Mouse (Mus musculus) B cell, adult 2 months (primary cell): ENCODE results near the gene Grsf1.

Source experiments
- DNase-seq, 2 experiments: peaks; one replicate each; pipeline ENCODE4 v3.0.0; 2022

Grsf1 gene

GRCm38 (mm10) chr5:88675443-88676387 is at the start of gene Grsf1:
Grsf1 (minus strand) TSS chr5:88676171.
- peak; percentile 91 for DNase-seq

DNA sequence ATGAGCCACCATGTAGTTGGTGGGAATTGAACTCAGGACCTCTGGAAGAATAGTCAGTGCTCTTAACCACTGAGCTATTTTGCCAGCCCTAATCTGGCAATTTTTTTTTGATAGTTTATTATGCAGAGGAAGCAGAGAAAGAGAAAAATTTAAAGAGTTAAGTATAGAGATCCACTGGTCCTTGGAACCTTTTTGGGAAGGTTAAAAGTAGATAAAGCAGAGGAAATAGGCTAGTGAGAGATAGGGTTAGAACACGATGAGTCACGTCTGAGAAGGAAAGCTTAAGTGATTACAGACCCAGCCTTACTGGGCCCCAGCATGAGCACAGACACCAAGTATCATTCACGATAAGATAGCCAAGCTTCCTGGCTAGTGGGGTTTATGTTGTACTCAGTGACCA is 48.1 kb upstream of the Grsf1 start:
- no peak for DNase-seq

GRCm38 (mm10) chr5:88722213-88722600 is 46.2 kb upstream of the Grsf1 start:
- DNase-seq, result no peak

DNA sequence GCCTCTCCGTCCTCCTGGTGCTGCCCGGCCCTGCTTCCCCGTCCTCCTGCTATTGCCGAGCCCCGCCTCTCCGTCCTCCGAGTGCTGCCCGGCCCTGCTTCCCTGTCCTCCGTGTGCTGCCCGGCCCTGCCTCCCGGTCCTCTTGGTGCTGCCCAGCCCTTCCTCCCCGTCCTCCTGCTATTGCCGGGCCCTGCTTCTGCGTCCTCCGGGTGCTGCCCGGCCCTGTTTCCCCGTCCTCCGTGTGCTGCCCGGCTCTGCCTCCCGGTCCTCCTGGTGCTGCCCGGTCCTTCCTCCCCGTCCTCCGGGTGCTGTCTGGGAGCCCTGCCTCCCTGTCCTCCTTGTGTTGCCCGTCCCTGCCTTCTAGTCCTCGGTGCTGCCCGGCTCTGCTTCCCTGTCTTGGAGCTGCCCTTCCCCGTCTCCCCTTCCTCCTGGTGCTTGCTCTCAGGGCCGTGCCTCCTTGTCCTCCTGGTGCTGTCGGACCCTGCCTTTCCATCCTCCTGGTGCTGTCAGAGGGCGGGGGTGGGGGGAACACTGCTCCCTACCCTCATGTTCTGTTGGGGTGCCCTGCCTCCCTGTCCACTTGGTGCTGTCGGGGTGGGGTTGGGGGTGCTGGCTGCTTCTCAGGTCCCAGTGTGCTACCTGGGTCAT is 45.7 kb upstream of the Grsf1 start:
- peak; percentile 14 to 16 for DNase-seq

DNA sequence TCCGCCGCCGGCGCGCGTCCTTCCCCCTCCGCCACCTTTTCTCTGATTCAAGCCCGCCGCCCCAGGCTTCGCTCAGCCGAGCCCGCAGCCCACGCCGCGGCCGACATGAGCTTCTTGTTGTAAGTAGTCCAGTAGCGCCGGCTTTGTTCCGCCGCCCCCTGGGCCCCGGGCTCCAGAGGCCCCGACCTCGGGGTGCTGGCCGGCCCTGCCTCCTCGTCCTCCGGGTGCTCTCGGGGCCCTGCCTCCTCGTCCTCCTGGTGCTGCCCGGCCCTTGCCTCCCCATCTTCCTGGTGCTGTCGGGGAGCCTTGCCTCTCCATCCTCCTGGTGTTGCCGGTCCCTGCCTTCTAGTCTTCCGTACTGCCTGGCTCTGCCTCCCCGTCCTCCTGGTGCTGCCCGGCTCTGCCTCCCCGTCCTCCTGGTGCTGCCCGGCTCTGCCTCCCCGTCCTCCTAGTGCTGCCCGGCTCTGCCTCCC is 45.1 kb upstream of the Grsf1 start:
- no peak for DNase-seq

DNA sequence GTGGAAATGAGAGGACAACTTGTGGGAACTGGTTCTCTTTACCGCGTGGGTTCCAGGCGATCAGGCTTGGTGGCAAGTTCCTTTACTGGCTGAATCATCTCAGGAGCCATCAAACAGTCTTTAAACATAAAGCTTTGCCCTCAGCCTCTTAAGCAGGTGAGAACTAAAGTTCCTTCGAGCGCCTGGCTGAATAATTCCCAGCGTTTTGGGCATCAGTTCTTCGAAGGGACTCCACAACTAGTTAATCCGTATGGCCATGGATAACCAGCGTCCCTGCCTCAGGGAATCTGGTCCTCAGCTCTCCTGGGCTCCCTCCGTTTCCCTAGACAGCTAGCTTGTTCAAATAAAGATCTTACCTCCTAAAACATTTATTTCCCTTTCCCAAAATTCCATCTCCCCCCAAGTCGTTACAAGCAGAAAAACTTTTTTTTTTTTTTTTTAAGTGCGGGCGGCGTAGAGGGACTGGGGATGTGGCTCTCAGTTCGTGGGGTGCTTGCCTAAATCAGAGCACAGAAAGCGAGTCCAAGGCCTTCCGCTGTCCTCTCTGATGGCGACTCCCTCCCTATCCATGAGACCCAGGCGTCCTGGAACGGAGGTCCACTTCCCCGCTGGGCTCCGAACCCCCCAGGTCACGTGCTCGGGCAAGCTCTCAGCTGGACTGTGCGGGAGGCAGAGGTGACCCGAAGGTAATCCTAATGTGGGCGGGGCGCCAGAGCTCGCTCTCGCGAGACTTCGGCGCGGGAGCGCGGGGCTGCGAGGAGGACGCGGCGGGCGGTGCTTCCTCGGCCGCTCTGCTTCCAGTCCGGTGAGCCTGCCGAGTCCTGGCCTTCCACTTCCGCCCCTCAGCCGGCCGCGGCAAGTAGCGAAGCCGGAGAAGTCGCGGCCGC is 44.4 kb upstream of the Grsf1 start, which contains the start of gene Mob1b:
Gene Mob1b (plus strand): TSS at position 740 of the 887 bp plus-strand sequence.
- peak; percentile 94 to 96 for DNase-seq

DNA sequence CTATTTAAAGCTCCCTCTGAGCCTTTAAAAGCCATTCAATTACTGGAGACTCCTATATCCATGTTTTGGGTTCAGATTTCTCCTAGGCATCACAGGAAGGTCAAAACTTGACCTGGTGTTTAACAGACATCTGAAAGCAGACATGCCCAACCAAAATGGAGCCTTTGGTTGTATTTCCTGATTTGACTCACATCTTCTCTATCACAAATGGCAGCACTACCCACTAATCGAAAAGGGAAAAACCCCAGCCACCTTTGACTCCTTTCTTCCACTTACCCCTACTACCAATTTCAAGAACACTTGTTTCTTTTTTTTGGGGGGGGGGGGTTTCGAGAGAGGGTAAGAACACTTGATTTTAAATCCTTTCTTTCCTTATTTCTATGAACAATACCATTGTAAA is 41.0 kb upstream of the Grsf1 start:
- no peak for DNase-seq

DNA sequence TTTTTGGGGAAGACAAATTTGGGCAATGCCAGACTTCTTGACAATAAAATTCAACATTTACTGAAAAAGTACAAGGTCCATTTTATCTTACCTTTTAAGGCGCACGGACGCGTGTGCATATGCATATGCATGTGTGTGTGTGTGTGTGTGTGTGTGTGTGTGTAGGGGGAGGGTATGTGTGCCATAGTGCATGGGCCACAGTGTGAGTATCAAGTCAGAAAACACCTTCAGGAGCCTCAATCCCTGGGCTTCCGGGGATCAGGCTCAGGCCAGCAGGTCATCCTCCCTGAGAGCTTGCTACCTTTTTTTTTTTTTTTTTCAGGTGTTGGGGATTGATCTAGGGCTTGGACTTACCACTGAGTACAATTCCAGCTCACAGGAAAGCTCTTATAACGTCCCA is 36.4 kb upstream of the Grsf1 start:
- no peak for DNase-seq

- no peak for DNase-seq
Measured at GRCm38 (mm10) chr5:88711618-88712224, 35.8 kb upstream of the Grsf1 start.

DNA sequence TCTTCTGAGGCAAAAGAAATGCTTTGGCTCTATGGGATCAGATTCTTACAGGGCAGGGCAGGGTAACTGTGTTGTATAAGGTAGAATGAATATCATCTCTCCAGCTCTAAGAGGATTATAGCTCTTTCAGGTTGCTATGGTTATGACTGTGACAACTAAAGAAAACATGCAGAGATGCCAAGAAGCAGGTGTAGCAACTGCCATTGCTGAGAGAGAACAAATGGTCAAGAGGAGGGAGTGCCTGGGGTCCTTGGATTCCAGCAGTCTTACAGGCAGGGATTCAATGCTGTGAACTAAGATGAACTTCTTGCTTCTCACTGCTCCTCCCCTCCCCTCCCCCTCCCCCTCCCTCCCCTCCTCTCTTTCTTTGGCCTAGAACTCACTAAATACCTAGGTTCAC is 35.2 kb upstream of the Grsf1 start:
- DNase-seq, result no peak

DNA sequence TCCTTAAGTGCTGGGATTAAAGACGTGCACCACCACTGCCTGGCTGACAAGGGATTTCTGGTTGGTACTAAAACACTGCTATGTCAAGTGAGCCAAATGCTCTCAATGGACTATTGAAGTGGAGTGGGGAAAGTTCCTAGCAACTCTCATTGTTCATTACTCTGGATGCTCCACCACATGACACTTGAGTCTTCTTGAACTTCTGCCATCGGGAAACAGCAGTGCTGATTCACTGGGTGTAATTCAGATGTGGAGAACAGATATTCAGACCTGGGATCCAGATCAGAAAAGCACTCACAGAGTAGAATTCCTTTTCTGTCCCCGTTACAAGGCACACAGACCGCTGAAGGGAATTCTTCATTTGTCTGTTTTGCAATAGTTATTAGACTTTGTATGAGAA is 27.6 kb upstream of the Grsf1 start:
- no peak for DNase-seq

DNA sequence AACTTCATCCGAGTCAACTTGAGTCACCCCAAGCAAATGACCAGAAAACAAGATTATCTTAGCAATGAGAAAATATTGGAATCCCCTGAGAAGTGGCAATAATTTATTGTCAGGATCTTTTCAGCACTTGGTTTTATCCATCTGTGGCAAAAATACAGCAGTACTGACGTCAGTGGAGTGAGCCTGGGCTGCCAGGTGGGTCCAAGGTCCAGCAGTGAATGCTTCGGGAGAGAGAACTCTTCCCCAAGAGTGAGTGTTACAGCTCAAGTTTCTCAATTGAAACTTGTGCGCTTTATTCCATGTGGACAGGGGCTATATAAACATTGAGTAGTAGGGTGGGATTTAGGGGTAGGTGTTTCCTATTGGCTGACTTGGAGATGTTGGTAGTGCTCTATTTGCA is 26.1 kb upstream of the Grsf1 start:
- DNase-seq, result no peak

GRCm38 (mm10) chr5:88699251-88699913 is 23.4 kb upstream of the Grsf1 start:
- DNase-seq, result no peak

- no peak for DNase-seq
Measured at GRCm38 (mm10) chr5:88697291-88697690, 21.3 kb upstream of the Grsf1 start.

DNA sequence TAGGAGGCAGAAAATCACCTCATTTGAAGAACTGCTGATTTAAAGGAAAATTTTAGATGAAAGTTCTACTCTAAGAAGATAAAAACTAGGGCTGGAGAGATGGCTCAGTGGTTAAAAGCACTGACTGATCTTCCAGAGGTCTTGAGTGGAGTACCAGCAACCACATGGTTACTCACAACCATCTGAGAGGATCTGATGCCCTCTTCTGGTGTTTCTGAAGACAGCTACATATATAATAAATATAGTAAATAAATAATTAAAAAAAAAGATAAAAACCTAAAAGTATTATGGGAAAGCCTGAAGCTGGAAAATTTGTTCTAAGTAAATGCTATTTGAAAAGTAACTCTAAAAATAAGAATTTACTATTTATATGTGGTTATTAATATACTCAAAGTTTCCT is 17.1 kb upstream of the Grsf1 start:
- no peak for DNase-seq

GRCm38 (mm10) chr5:88692586-88692985 is 16.6 kb upstream of the Grsf1 start:
- DNase-seq, result no peak

GRCm38 (mm10) chr5:88691506-88692095 is 15.6 kb upstream of the Grsf1 start:
- no peak for DNase-seq

GRCm38 (mm10) chr5:88690681-88691505 is 14.9 kb upstream of the Grsf1 start:
- no peak for DNase-seq

GRCm38 (mm10) chr5:88689279-88689938 is 13.4 kb upstream of the Grsf1 start:
- DNase-seq, result peak; percentile 14 to 26

DNA sequence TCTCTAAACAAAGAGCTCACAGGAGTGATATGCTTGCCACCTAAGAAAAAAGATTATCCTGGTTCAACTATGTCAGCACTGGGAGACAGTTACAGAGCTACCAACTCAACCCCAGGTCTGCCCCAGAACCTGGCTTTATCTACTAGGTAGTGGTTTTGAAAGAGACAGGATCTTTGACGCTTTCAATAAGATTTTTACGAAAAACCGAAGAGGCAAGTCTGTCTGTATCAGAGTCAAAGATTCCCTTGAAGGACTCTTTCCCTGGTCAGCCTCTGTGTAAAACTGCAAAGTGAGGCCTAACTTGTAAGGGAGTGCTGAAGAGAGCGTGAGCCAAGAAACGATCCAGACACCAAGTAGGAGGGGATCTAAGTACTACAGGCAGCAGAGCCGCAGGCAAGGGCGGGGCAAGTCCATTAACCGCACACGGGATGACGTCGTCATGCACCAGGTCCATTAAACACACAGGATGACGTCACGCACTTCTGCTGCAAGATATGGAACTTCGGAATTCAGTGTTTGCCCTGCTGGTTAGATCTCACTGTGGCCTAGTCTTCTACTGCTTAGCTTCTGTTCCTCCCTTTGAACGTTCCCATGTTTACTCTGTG is 12.7 kb upstream of the Grsf1 start:
- no peak for DNase-seq
